Mouse (Mus musculus): ENCODE results near the gene Tmem94.
A peak's percentile ranks its signal among the peaks of the same experiment; 100 is the strongest.

Tmem94 gene

GRCm38 (mm10) chr11:115808696-115809310, 43.6 kb downstream of the Tmem94 start:
- peak; percentile 48 for DNase-seq (ENCODE audit: low spot score)

- DNase-seq (ENCODE audit: low spot score), result peak; percentile 85
Observed at GRCm38 (mm10) chr11:115809311-115809781, 44.1 kb downstream of the Tmem94 start.

- peak; percentile 44 for DNase-seq (ENCODE audit: low spot score)
Observed at GRCm38 (mm10) chr11:115810377-115810776, 45.1 kb downstream of the Tmem94 start.

- DNase-seq (ENCODE audit: low spot score), result no peak
Observed at GRCm38 (mm10) chr11:115811381-115812093, 46.3 kb downstream of the Tmem94 start.

- DNase-seq (ENCODE audit: low spot score), result peak; percentile 65
Observed at GRCm38 (mm10) chr11:115812095-115812494, 46.9 kb downstream of the Tmem94 start.

- no peak for DNase-seq (ENCODE audit: low spot score)
Observed at GRCm38 (mm10) chr11:115812533-115813420, 47.5 kb downstream of the Tmem94 start.

DNA sequence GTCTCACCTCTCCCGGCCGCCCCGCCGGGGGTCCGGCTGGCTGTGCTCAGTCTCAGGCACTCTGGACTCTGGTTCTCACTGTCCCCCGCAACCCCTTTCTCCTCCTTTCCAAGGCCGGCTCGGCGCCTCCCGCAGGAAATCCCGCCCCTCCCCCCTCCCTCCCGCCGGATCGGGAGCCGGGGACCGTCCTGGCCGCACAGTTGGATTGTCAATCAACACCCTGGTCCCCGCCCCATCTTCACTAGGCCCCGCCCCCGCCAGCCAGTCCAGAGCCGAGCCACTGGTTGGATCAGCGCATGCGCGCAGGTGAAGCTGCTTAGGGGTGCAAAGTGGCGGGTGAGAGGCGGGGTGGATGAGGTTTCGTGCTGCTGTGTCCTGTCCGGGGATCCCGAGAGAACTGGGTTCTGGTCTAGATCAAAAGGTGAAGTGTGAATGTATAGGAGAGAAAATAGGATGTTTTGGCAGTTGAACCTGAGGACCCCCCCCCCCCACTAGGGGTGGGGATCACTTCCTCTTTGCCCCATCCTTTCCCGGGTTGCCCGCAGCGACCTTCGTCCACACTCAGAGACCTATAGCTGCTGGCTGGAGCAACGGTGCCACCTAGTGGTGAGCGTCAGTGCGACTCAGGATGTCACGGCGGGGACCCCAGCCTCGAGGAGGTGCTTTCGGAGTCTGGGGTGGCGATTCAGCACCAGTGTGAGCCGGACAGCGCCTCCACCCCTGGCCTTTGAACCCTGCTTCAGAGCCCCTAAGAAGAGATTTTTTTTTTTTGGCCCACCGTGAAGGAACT, 48.5 kb downstream of the Tmem94 start, which contains the start of gene Caskin2:
Caskin2 (minus strand) TSS at position 133 of the 790 bp plus-strand sequence.
- peak; percentile 96 for DNase-seq (ENCODE audit: low spot score)

- DNase-seq (ENCODE audit: low spot score), result peak; percentile 85
Observed at GRCm38 (mm10) chr11:115814605-115815450, 49.6 kb downstream of the Tmem94 start, which contains the start of gene Tsen54. Tsen54 (plus strand) TSS chr11:115814724.

DNA sequence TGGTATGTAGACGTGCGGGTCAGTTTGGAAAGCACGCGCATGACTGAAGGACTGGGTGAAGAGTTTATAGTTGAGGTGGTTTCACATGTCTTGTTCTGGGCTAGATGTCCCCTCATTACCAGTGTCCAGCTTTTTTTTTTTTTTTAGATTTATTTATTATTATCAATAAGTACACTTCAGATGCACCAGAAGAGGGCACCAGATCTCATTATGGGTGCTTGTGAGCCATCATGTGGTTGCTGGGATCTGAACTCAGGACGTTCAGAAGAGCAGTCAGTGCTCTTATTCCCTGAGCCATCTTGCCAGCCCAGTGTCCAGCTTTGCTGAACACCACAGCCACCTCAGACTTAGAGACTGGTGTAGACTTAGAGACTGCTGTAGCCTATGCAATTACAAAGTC, 52.1 kb downstream of the Tmem94 start:
- DNase-seq (ENCODE audit: low spot score), result no peak

- DNase-seq (ENCODE audit: low spot score), result no peak
Observed at GRCm38 (mm10) chr11:115819915-115820623, 54.8 kb downstream of the Tmem94 start.

GRCm38 (mm10) chr11:115821001-115821400, 55.8 kb downstream of the Tmem94 start:
- DNase-seq (ENCODE audit: low spot score), result no peak

GRCm38 (mm10) chr11:115823774-115824740, 58.8 kb downstream of the Tmem94 start, which contains the start of gene Llgl2:
Llgl2 (plus strand) TSS chr11:115824049.
- DNase-seq (ENCODE audit: low spot score), result peak; percentile 92

- no peak for DNase-seq (ENCODE audit: low spot score)
Observed at GRCm38 (mm10) chr11:115824813-115825212, 59.6 kb downstream of the Tmem94 start.

- DNase-seq (ENCODE audit: low spot score), result no peak
Observed at GRCm38 (mm10) chr11:115826487-115826886, 61.3 kb downstream of the Tmem94 start.

- peak; percentile 55 for DNase-seq (ENCODE audit: low spot score)
Observed at GRCm38 (mm10) chr11:115827624-115828023, 62.4 kb downstream of the Tmem94 start.

DNA sequence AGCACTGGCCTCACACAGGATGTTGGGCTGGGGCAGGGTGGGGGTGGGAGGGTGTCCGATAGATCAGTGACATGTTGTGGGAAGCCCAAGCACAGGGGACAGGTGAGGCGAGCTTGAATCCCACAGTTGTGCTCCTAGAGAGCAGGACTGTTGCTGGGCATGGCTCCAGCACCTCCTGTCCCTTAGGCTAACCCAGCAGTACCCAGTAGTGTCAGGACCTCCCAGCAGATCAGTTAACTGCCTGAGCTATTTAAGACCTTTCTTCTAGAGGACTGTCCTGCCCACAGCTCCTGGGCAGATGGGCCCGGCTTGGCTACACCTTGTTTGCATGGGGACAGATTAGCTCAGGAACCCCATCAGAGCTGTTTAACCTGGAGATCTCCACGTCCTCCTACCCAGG, 63.8 kb downstream of the Tmem94 start:
- no peak for DNase-seq (ENCODE audit: low spot score)

- no peak for DNase-seq (ENCODE audit: low spot score)
Observed at GRCm38 (mm10) chr11:115830550-115831325, 65.5 kb downstream of the Tmem94 start.

- no peak for DNase-seq (ENCODE audit: low spot score)
Observed at GRCm38 (mm10) chr11:115831518-115831917, 66.3 kb downstream of the Tmem94 start.
